8 mouse cellular contexts compared by ENCODE assay signal in genomic region chr14:17967117-17967726, GRCm38 (mm10).
DNase-seq lines count a peak whose midpoint lies in the region; ATAC-seq and TF ChIP-seq lines count a peak whose summit lies in the region.

No protein-coding gene starts in this region.

- no peak for TF ChIP-seq POLR2A in cortical plate, adult 2 months (IDR thresholded peaks at IDR 0.05; ENCODE audit: extremely low read depth, insufficient read depth, low read length)
- TF ChIP-seq POLR2A in olfactory bulb, adult 2 months (IDR thresholded peaks at IDR 0.05; ENCODE audit: insufficient read depth, low read depth, low read length): no peak

- WGBS in kidney, embryonic 14.5 days: 44% methylated on average over 5 of the region's 5 CpGs
- WGBS in olfactory bulb, adult 2 months: 30% methylated on average over 5 of the region's 5 CpGs

- no peaks in the 10 kb centered on the region for H3K4me1 ChIP-seq in cortical plate, adult 2 months (ENCODE audit: control insufficient read depth, insufficient read depth, low read length)
- no peaks in the 10 kb centered on the region for H3K4me1 ChIP-seq in kidney, embryonic 14.5 days (ENCODE audit: control insufficient read depth, insufficient read depth, low read length)
- H3K4me1 ChIP-seq in olfactory bulb, adult 2 months (ENCODE audit: control insufficient read depth, insufficient read depth, low read length): no peaks in the 10 kb centered on the region

- H3K27me3 ChIP-seq in kidney, embryonic 14.5 days (ENCODE audit: control insufficient read depth, insufficient read depth, low read length): no peaks in the 10 kb centered on the region

- H3K36me3 ChIP-seq in kidney, embryonic 14.5 days (ENCODE audit: control insufficient read depth, insufficient read depth, low read length): no peaks in the 10 kb centered on the region

- H3K27ac ChIP-seq in cortical plate, adult 2 months (ENCODE audit: insufficient read depth, low read length): no peak overlapping the region
- no peak overlapping the region for H3K27ac ChIP-seq in kidney, embryonic 14.5 days (ENCODE audit: low read depth, low read length)
- no peak overlapping the region for H3K27ac ChIP-seq in olfactory bulb, adult 2 months (ENCODE audit: insufficient read depth, low read depth, low read length)

- H3K4me2 ChIP-seq in kidney, embryonic 14.5 days (replicated peaks; ENCODE audit: low read depth, low read length): no peak overlapping the region

- peak; percentile 71 for DNase-seq in CD4-positive, CD25-positive, alpha-beta regulatory T cell, adult 2 months (ENCODE audit: low read depth, low spot score)
- peak; percentile 40 to 76 for DNase-seq in adrenal gland, adult (ENCODE audit: inconsistent age in 2 of 2, low spot score in 1 of 2)
- peak; percentile 14 for DNase-seq in heart, adult 8-10 months (ENCODE audit: low spot score)
- peak; percentile 14 to 37 for DNase-seq in lung, adult 18-20 months
- DNase-seq in yolk sac, embryonic 10.5 days (ENCODE audit: low spot score): peak; percentile 4

- no peak overlapping the region for H3K4me3 ChIP-seq in cortical plate, adult 2 months (ENCODE audit: insufficient read depth, low read length)
- no peak overlapping the region for H3K4me3 ChIP-seq in kidney, embryonic 14.5 days (ENCODE audit: low read length)
- no peak overlapping the region for H3K4me3 ChIP-seq in olfactory bulb, adult 2 months (ENCODE audit: insufficient read depth, low read depth, low read length)

- H3K9me3 ChIP-seq in kidney, embryonic 14.5 days (ENCODE audit: control insufficient read depth, low read length): no peaks in the 10 kb centered on the region

- peak; percentile 81 for TF ChIP-seq CTCF in cortical plate, adult 2 months (IDR thresholded peaks at IDR 0.05; ENCODE audit: extremely low read depth, insufficient read depth, low read length)
- peak; percentile 43; the same call in 1 of the 2 replicates for TF ChIP-seq CTCF in olfactory bulb, adult 2 months (IDR thresholded peaks at IDR 0.05; ENCODE audit: insufficient read depth, low read depth, low read length)

- peak; percentile 80; the same call in 1 of the 2 replicates for ATAC-seq in kidney, embryonic 14.5 days (ENCODE audit: low FRiP score, low TSS enrichment)

- no peak overlapping the region for H3K9ac ChIP-seq in kidney, embryonic 14.5 days (ENCODE audit: low read depth, low read length)

Comparison
In these comparisons a context has a peak if more than half of its experiments do, and no peak if none do; other contexts are left out.
1. DNase-seq: peak in every context shown above with its lines; median percentile 71 in CD4-positive, CD25-positive, alpha-beta regulatory T cell, adult 2 months; 58 in adrenal gland, adult; 26 in lung, adult 18-20 months; 14 in heart, adult 8-10 months; 4 in yolk sac, embryonic 10.5 days.